Mouse (Mus musculus): ENCODE measurements around the gene Vps50.
"Not testable (repeated sequence)": the region's sequence is repeated elsewhere in the genome, so short reads cannot be mapped to it uniquely, and the experiment has no call there.

Vps50 gene

GRCm38 (mm10) chr6:3498162-3498848, at the start of gene Vps50, which contains the start of gene Hepacam2:
Gene Vps50, plus strand, starts transcription at chr6:3498382.
Gene Hepacam2, minus strand, starts transcription at chr6:3498298.
- DNase-seq (ENCODE audit: low spot score): peak; percentile 77

GRCm38 (mm10) chr6:3454421-3454820, 43.8 kb upstream of the Vps50 start:
- no peak for DNase-seq (ENCODE audit: low spot score)

DNA sequence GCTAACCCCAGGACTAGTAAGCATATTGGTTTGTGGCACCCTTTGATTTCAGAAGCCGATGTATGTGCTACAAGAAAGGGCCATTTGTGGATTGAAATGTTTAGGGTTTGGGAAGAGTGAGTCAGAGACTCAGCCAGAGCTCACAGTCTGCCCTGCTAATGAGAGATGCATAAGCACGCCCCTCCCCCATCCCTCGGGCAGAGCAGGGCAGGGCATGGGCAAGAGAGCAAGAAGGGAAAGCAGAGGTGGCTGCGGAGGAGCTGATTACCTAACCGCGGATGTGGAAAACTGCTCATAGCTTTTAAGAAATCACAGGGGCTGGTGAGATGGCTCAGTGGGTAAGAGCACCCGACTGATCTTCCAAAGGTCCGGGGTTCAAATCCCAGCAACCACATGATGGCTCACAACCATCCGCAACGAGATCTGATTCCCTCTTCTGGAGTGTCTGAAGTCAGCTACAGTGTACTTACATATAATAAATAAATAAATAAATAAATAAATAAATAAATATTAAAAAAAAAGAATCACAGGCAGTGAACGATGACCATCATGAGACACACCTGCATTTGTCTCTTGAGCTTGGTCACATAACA, 42.1 kb upstream of the Vps50 start:
- no peak for DNase-seq (ENCODE audit: low spot score)

DNA sequence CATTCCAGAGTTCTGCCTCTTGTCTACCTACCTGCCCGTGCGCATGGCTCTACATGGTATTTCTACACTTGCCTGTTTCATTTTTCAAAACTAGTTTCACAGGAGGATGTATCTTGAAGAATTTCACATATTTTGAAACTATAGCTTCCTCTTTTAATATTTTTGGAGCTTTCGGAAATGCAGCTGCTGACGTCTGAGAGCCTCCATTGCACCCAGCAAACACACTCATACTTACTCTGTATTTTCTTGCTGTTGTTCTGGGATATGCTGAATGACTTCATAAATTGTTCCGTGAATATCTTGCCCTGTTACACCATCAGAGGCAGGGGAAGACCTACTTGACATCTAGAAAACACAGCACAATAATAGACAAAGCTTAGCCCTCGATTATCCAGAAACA, 35.2 kb upstream of the Vps50 start:
- no peak for DNase-seq (ENCODE audit: low spot score)

DNA sequence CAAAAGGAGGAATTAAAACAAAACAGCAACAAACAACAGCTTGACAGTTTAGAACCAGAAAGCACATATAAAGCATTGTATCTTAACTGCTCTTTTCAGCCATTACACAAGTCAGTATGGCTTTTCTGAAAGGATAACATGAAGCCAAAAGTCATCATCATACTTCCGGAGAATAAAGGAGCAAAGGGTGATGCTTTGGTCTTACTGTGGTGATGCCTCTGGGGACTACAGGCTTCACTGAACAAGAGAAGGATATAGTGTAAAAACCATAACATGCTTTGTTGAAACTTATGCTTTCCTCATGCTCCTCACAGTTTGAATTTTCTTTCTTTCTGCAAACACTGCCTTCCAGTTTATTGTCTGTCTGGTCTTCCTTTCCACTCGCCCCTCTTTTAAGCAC, 34.6 kb upstream of the Vps50 start:
- no peak for DNase-seq (ENCODE audit: low spot score)

DNA sequence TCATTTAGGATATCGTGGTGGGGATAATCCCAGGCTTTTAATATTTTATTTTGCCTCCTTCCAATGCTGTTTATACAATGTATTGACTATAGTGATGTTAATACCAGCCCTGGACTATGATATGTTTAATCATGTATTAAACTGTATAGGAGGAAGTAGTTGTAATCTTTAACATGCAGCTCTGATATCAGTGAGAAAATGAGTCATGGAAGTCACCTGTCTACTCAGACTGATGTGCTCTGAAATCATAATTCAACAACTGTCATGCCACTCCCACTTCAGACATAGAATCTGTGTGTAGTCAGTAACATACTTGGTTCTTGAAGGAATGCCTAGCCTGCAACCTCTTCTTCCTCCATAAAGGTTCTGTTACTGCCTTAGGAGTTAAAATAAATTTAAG, 29.6 kb upstream of the Vps50 start:
- no peak for DNase-seq (ENCODE audit: low spot score)

DNA sequence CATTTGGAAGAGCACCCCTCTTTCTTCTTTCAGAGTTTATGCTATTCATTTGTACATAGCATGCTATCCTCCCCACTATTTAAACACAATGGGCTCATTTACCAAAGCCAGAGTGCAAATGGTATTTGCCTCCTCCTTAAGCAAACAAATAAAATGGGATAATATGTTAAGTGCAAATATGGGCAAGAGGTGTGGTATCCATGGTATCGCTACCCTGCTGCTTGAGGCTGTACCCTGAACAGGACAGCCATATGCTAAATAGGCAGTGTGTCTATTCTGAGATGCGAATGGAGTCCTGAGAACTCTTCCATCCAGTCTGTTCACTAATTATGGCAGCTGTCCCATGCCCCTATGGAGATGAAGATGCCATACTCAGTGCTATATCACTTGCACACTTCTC, 27.5 kb upstream of the Vps50 start:
- no peak for DNase-seq (ENCODE audit: low spot score)

GRCm38 (mm10) chr6:3476299-3476698, 21.9 kb upstream of the Vps50 start:
- DNase-seq (ENCODE audit: low spot score): no peak

DNA sequence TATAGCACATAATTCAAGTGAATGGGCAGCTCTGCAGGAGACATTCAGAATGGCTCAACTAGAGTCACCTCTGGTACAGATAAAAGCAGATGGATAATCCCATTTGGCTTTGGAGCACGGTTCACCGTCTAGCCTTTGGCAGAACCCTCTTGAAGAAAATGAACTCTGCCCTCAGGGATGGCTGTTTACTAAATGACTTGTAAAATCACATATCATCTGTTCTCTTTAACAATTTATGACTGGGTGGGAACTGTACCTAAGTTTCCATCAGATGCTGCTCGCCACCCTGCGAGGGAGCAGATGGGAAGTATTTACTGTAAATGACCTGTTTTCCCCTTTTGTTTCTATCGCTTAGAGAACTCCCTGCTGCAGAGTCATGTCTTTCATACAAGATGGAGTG, 18.3 kb upstream of the Vps50 start:
- no peak for DNase-seq (ENCODE audit: low spot score)

GRCm38 (mm10) chr6:3481705-3482104, 16.5 kb upstream of the Vps50 start:
- DNase-seq (ENCODE audit: low spot score): no peak

DNA sequence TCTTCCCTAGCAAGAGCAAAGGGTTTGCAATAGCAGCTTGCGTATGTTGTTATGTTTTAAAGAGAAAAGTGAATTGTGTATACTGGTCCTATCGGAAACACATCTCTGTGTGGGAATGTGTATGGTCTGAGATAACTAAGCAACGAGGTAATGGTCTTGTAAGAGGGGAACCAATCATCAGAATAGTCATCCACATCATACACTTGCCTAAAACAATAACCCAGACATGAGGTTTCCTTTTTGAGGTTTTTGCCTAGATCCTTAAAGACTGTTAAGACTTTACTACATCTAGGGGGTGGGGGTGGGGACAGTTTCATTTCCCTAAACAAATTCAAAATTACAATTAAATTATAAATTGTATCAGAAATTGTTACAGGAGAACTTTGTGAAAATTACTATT, 13.0 kb upstream of the Vps50 start:
- no peak for DNase-seq (ENCODE audit: low spot score)

GRCm38 (mm10) chr6:3487355-3487754, 10.8 kb upstream of the Vps50 start:
- no peak for DNase-seq (ENCODE audit: low spot score)

GRCm38 (mm10) chr6:3494285-3494684, 3.9 kb upstream of the Vps50 start:
- no peak for DNase-seq (ENCODE audit: low spot score)

- DNase-seq (ENCODE audit: low spot score): peak; percentile 42
These were observed 2.0 kb upstream of the Vps50 start for GRCm38 (mm10) chr6:3496210-3496609.

DNA sequence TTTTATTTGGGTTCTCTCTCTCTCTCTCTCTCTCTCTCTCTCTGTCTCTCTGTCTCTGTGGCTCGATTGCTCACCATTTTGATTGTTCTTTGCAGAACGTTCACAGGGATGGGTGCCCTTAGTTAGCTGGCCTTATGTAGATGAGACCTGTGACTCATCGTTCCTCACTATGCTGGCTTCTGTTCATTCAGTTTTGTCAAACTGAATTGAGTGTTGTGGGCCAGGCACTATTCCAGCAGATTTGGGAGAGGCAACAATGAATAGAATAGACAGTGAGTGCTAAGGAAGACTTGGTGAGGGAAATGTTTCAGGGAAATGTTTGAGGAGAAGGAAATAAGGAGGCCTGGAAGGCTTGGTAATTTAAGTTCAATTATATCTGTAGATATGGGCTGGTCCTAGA, 2.1 kb downstream of the Vps50 start:
- no peak for DNase-seq (ENCODE audit: low spot score)

- no peak for DNase-seq (ENCODE audit: low spot score)
These were observed 7.1 kb downstream of the Vps50 start for GRCm38 (mm10) chr6:3505289-3505688.

GRCm38 (mm10) chr6:3507078-3507477, 8.9 kb downstream of the Vps50 start:
- DNase-seq (ENCODE audit: low spot score): no peak

DNA sequence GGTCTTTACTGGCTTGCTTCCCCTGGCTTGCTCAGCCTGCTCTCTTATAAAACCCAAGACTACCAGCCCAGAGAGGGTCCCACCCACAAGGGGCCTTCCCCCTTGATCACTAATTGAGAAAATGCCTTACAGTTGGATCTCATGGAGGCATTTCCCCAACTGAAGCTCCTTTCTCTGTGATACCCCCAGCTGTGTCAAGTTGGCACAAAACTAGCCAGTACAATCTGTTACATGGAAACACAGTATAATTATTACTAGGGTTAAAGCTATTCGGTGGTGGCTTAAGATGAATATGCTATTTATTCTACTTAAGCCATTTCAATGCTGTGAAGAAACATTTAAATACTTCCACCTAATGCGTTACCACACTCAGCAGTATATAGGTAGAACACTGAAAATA, 10.0 kb downstream of the Vps50 start:
- not testable (repeated sequence) for DNase-seq (ENCODE audit: low spot score)

DNA sequence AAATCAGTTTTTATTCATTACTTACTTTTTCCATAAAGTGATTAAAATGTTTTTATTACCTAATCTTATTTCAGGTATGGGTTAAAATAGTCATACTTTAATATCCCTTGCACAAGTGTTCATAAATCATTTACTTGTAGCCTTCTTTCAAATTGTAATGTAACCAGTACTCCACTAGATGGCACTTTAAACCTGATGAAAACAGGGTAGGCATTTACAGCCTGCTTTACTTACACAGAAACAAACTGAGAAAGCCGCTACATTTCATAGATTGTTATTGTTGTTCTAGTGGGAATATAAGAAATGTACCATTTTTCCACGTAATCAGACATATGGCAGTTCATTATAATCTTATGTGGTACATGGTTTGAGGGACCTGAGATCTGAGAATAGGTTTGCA, 11.6 kb downstream of the Vps50 start:
- DNase-seq (ENCODE audit: low spot score): no peak

DNA sequence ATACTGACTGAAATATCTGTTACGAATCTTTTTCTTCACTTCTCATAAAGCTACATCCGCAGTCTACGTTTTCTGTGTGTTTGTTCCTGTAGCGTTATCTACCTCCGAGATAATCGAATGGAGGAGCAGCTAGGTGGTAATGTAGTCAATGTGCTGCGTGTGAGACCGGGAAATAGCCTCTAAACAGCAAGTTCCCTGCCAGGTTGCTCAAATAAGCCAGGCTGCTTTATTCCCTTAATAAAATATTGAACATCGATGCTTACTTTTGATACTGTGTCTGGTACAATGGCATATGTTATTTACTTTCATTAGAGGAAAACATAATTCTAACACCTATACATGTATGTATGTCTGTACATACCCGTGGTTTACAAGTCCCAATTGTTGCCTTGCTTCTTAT, 12.9 kb downstream of the Vps50 start:
- no peak for DNase-seq (ENCODE audit: low spot score)

- DNase-seq (ENCODE audit: low spot score): no peak
These were observed 13.4 kb downstream of the Vps50 start for GRCm38 (mm10) chr6:3511612-3512011.

DNA sequence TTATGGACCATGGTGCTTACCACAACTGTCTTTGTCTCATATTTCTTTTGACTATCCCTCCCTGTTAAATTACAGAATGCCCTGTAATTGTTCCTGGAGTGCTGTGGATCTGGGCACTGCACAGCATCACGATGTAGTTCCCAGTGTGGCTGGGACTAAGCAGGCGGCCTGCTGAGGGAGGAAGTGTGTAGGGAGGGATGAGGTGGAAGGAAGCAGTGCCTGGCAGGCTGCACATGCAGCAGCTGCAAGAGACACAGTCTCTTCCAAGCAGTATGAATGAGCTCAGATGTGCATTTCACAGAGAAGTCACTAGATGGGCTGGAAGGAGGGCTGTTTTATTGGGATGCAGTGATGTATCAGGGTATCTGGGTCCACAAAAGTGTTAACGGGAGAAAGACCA, 14.4 kb downstream of the Vps50 start:
- DNase-seq (ENCODE audit: low spot score): no peak

DNA sequence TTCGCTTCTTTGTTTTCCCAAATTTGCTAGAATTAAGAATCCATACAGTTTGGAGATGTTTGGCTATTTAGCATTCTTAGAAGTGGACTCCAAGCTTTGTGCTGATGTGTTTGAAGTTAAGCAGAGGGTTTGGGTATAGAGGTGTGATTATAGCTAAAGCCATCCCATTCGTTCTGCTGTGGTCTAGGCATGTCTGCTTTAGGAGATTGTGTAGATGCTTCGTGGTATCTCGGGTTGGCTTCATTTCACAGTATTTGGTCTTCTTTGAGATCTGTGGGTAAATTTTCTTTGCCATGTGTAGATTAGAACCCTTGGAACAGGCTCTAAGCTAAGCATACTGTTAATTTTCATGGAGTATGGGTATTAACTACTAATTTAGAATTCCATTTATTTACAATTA, 30.0 kb downstream of the Vps50 start:
- DNase-seq (ENCODE audit: low spot score): no peak

DNA sequence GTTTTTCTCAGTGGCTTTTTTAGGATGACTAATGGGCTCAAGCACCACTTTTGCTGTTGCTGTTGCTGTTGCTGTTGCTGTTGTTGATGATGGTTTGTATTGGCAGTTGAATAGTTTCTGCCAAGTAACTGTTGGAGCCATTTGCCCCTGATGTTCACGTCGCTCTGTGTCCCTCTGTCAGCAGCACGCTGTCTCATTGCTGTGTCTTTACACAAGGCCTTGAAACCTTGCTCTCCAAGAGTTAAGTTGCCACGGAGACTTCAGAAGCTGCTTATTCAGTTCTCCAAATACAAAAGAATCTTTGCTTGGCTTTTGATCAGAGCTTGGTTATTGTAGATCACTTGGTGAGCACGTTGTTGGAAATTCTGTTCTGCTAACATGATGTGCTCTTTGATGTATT, 33.3 kb downstream of the Vps50 start:
- DNase-seq (ENCODE audit: low spot score): no peak
